Mouse (Mus musculus) small intestine, adult 2 months (tissue): ENCODE data around the gene Igsf9.

Experiments used
- CTCF ChIP-seq: fragments of 200-500 bp; IDR thresholded peaks from 2 replicates; pipeline ENCODE4 v1.5.1; 2012; ENCODE audit warnings: low read depth, mild to moderate bottlenecking, control low read depth, inconsistent platforms, low read length, moderate library complexity, mixed read lengths; ENCODE audit not compliant: insufficient replicate concordance, insufficient read length; ENCODE audit errors: extremely low read depth
- POLR2A ChIP-seq: fragments of 200-500 bp; IDR thresholded peaks from 2 replicates; pipeline ENCODE4 v1.6.1; 2012; ENCODE audit warnings: low read depth, mild to moderate bottlenecking, control low read depth, inconsistent platforms, low read length, moderate library complexity

DNA sequence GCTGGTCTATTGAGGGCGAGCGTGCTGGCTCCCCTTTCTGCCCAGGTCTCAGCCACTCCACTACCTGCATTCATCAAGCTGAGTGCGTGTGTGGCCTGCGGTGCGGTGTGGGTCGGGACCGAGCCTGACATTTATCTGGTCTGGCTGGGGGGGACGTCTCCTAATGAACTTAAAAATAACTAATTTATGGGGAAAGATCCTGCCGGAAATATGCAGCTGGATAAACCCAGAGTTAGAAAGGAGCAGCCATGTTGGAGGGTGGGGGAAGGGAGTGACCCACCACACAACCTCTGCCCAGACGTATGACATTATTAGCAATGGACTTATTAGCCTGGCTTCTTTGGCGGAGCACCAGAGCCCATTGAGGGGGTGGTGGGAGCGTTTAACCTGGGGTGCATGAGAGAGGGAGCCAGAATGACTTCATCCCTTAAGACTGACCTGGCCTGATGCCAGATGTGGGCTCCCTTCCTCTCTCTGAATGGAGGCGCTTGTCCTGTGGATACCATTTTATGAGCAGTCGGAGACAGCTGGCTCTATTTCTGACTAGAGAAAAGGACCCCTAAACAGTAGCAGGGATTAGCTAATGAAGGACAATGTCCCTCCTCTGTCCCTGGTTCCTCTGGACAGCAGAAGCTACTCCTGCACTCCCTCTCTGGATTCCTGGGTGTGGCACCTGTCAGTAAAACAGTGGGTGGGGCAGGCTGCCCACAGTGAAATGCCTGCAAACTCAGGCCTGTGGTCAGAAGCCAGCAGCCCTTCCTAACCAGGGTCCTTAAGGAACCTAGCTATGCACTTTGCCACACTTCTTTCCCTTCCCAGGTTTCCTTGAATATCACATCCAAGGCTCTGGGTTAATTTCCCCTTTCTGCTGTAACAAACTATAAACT lies 21.8 kb downstream of the Igsf9 start:
- TF ChIP-seq CTCF, result peak; percentile 6; the same call in 1 of the 2 replicates
- no peak for TF ChIP-seq POLR2A
